Mouse (Mus musculus) mouse embryonic stem cell (cell line): ENCODE measurements around the gene Gm5591.
"Not testable (repeated sequence)": the region's sequence is repeated elsewhere in the genome, so short reads cannot be mapped to it uniquely, and the experiment has no call there.

Source experiments
- in situ Hi-C, 2 experiments: fragments of 300-500 bp; cut with MboI; formaldehyde crosslinking; loops; 1 replicate in 1 of 2; 3 replicates in 1 of 2; pipeline ENCODE4 v1.14.3; 2019 to 2020; ENCODE audit warnings: low sequenced_read_pairs in 2 of 2, low pct_unique_long_range_greater_than_20kb in 1 of 2, mixed read lengths in 1 of 2; ENCODE audit not compliant: unreplicated experiment in 1 of 2

Gene Gm5591

GRCm38 (mm10) chr7:38528093-38528492 is at the start of gene Gm5591:
Gm5591 (minus strand) TSS chr7:38528193.
- in situ Hi-C loops = not testable (repeated sequence)

- in situ Hi-C loops = not testable (repeated sequence)
Observed at GRCm38 (mm10) chr7:38488468-38488867, 39.5 kb downstream of the Gm5591 start.
